Mouse (Mus musculus) heart, embryonic 12.5 days (tissue): ENCODE data around the gene Crisp1. TPM values are rescaled to one million over a fixed set of nuclear protein-coding genes. Genes with fewer than 3 reads are reported as not detected.

Experiments
- ATAC-seq: fragments of 200-750 bp; cut with Nextera tagmentation; 2 replicates; pipeline ENCODE4 v1.8.0; 2017; ENCODE audit warnings: moderate TSS enrichment, moderate library complexity; ENCODE audit not compliant: insufficient number of reproducible peaks, low FRiP score
- H3K27ac ChIP-seq: fragments of 300-500 bp; sonication (generic); 2 replicates; pipeline ENCODE4 v1.5.1; 2016; ENCODE audit warnings: mild to moderate bottlenecking, moderate library complexity; ENCODE audit not compliant: poor library complexity, severe bottlenecking
- H3K27me3 ChIP-seq: fragments of 300-500 bp; sonication (generic); replicated peaks from 2 replicates; pipeline ENCODE4 v1.6.1; 2016; ENCODE audit warnings: mild to moderate bottlenecking, moderate library complexity
- H3K36me3 ChIP-seq: fragments of 300-500 bp; sonication (generic); 2 replicates; pipeline ENCODE4 v1.6.1; 2016; ENCODE audit warnings: mild to moderate bottlenecking, moderate library complexity
- H3K4me1 ChIP-seq: fragments of 300-500 bp; sonication (generic); replicated peaks from 2 replicates; pipeline ENCODE4 v1.6.1; 2016; ENCODE audit warnings: mild to moderate bottlenecking
- H3K4me2 ChIP-seq: fragments of 300-500 bp; sonication (generic); 2 replicates; pipeline ENCODE4 v1.6.1; 2016; ENCODE audit warnings: mild to moderate bottlenecking, moderate library complexity
- H3K4me3 ChIP-seq: fragments of 300-500 bp; sonication (generic); 2 replicates; pipeline ENCODE4 v1.5.1; 2016; ENCODE audit warnings: mild to moderate bottlenecking
- H3K9ac ChIP-seq: fragments of 300-500 bp; sonication (generic); 2 replicates; pipeline ENCODE4 v1.6.1; 2016; ENCODE audit warnings: mild to moderate bottlenecking, moderate library complexity
- H3K9me3 ChIP-seq: fragments of 300-500 bp; sonication (generic); replicated peaks from 2 replicates; pipeline ENCODE4 v1.6.1; 2016; ENCODE audit warnings: mild to moderate bottlenecking, moderate library complexity
- WGBS: fragments of 180-500 bp; shearing (Covaris S2); methylation state at CpG from one replicate; pipeline ENCODE4 v1.1.7; 2016; 5-methylcytosine and 5-hydroxymethylcytosine counted together
- polyA plus RNA-seq: library from polyadenylated mRNA; unstranded; fragments of >200 nt; fragmentation: Nextera tagmentation; extraction: Ambion mirVana; gene quantifications from 2 replicates; pipeline ENCODE4 v1.2.1, GENCODE M21; 2016

Crisp1 gene
- not detected in 2 replicates for polyA plus RNA-seq

DNA sequence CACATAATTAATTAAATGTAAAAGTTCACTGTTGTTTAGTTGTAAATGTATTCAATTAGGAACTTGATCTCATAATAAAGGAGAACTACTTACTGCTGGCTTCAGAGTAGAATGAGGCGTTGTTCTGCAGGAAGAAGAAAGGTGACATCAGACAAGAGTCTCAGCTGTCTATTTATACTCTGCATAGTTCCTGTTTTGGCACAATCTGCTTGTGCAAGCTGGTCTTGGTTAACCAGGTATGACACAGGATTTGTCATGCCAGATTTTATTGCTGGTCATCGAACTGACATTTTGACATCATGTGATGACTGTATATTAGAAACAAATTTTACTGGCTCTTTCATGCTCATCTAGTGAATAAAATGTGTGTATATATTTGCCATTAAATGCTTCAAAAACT, at the start of gene Crisp1:
Gene Crisp1, minus strand, starts transcription at position 146 of the 400 bp plus-strand sequence.
- no peak for ATAC-seq
- no peak within 1 kb of the TSS for H3K4me3 ChIP-seq
- H3K36me3 ChIP-seq, result no peaks in the 10 kb centered on the region
- H3K27ac ChIP-seq, result no peak within 1 kb of the TSS
- no peak within 1 kb of the TSS for H3K9ac ChIP-seq
- WGBS, result 76% methylated on average over 2 of the region's 2 CpGs
- H3K27me3 ChIP-seq, result no peaks in the 10 kb centered on the region
- no peaks in the 10 kb centered on the region for H3K9me3 ChIP-seq
- H3K4me1 ChIP-seq, result no peaks in the 10 kb centered on the region
- no peak within 1 kb of the TSS for H3K4me2 ChIP-seq

DNA sequence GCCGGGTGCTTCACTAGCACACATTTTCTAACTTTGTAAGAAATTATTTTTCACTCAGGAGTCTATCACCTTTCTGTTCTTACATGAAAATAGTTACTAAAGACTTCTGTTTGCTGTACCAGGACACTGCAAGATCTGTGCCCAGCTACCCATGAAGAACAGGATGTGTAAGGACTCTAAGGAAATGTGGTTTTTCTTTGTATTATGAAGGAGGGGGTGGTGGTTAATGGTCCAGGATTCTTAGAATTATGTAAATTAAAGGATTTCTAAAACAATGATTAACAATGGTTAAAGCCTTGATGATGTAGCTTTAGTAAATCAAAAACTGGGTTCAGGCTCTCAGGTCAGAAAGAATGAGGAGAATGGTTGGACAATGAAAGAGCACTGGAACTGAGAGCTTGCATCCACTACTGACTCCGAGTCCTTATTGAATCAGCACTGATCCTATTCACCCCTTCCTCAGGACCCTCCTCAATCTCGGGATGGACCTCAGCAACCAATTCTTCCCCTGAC, 23.5 kb upstream of the Crisp1 start:
- Histone ChIP-seq H3K36me3 (no peaks in the 10 kb centered on the region), H3K9me3 (no peaks in the 10 kb centered on the region), H3K4me2 (no peak overlapping the region), H3K4me3 (no peak overlapping the region), H3K27ac (no peak overlapping the region), H3K4me1 (no peaks in the 10 kb centered on the region), H3K27me3 (no peaks in the 10 kb centered on the region), H3K9ac (no peak overlapping the region)
- 60% methylated on average over 3 of the region's 3 CpGs for WGBS
- no peak for ATAC-seq

DNA sequence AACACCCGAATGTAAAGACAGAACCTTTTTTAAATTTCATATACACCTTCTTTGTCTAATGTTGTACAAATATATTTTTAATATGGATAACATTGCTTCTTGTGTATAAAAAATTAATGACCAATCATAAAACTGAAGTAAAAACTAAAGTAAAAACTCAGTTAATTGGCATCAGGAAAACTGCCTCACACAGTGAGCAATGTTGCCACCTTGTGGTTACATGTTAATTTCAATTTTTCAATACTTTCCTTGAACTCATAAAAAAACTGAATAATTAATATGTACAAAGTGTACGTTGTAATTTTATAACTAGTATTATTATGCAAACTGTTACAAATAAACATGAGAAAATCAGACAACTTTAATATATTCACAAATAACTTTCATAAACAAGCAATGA, 33.6 kb downstream of the Crisp1 start:
- Histone ChIP-seq H3K27ac (no peak overlapping the region), H3K27me3 (no peaks in the 10 kb centered on the region), H3K4me1 (no peaks in the 10 kb centered on the region), H3K4me2 (no peak overlapping the region), H3K9ac (no peak overlapping the region), H3K9me3 (no peaks in the 10 kb centered on the region), H3K36me3 (no peaks in the 10 kb centered on the region), H3K4me3 (no peak overlapping the region)
- ATAC-seq, result no peak
- WGBS, result 66% methylated on average over 2 of the region's 2 CpGs

DNA sequence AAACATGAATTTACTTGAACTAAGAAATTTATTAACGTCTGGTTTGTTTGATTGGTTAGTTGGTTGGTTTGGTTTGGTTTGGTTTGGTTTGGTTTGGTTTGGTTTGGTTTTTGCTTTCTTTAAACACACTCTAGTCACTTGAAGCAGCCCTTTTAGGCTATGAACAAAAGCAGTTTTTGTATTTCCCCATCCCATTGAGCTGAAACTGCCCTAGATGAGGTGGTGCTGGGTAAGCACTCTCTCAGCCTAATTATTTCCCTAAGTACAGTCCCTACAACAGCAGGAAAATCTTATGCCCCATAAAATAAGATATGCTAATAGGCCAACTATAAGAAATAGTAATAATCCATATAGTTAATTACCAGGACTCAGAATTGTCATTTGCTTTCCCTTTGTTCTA, 43.5 kb downstream of the Crisp1 start:
- no peaks in the 10 kb centered on the region for H3K9me3 ChIP-seq
- H3K4me1 ChIP-seq, result no peaks in the 10 kb centered on the region
- H3K27me3 ChIP-seq, result no peaks in the 10 kb centered on the region
- no peak overlapping the region for H3K4me3 ChIP-seq
- H3K9ac ChIP-seq, result no peak overlapping the region
- no peak for ATAC-seq
- 57% methylated on average over 1 of the region's 1 CpGs for WGBS
- H3K4me2 ChIP-seq, result no peak overlapping the region
- no peak overlapping the region for H3K27ac ChIP-seq
- H3K36me3 ChIP-seq, result no peaks in the 10 kb centered on the region

DNA sequence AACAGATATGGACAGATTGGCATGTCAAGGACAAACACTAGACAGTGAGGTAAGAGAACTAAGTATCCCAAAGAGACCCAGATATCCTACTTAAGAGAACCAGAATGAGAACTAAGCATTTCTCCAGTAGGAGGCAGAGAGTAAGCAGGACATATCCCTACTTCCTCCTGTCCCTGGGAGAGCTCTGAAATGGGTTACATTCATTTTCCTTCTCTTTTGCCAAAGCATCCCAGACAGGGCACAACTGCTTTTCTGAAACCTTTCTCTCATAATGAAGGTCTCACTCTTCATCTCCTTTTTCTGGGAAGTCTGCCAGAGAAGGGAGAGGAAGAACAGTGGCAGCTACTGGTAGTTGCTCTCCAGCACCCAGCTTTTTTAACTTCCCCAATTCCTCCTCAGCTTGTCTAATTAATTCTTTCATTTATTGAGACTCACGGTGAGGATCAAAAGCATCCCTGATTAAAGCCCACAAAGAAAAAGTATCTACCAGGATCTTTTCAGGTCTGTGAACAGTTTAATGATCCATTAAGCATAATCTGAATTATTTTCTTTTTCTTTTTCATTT, 44.0 kb downstream of the Crisp1 start:
- WGBS, result 74% methylated on average over 1 of the region's 1 CpGs
- no peaks in the 10 kb centered on the region for H3K27me3 ChIP-seq
- H3K4me2 ChIP-seq, result no peak overlapping the region
- ATAC-seq, result no peak
- no peak overlapping the region for H3K9ac ChIP-seq
- no peak overlapping the region for H3K4me3 ChIP-seq
- H3K36me3 ChIP-seq, result no peaks in the 10 kb centered on the region
- H3K4me1 ChIP-seq, result no peaks in the 10 kb centered on the region
- H3K9me3 ChIP-seq, result no peaks in the 10 kb centered on the region
- no peak overlapping the region for H3K27ac ChIP-seq

DNA sequence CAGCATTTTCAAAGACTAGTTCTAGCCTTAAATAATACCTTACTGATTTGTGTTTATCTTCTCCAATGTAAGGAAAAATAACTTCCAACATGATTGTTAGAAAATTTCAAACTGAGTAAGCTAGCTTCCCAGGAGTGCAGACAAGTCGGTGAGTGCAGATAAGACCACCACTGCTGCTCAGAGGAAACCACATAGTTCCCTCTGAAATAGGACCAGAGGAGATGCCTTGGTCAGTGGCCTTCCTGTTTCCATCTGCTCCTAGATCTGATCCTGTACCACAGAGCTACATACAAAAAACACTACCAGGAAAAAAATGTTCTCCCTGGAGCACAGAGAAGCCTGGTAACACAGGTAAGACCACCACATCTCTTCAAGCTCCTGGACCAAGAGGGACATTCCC, 66.5 kb downstream of the Crisp1 start:
- no peaks in the 10 kb centered on the region for H3K9me3 ChIP-seq
- no peak overlapping the region for H3K4me3 ChIP-seq
- H3K27me3 ChIP-seq, result no peaks in the 10 kb centered on the region
- no peaks in the 10 kb centered on the region for H3K36me3 ChIP-seq
- H3K9ac ChIP-seq, result no peak overlapping the region
- no peak overlapping the region for H3K4me2 ChIP-seq
- 53% methylated on average over 1 of the region's 1 CpGs for WGBS
- no peak for ATAC-seq
- H3K4me1 ChIP-seq, result no peaks in the 10 kb centered on the region
- H3K27ac ChIP-seq, result no peak overlapping the region

Other genes with a start within 250 kb of the Crisp1 start
- gene AC192777.2, start 223.8 kb downstream of the Crisp1 start, polyA plus RNA-seq, result not detected in 2 replicates
- not detected in 2 replicates for gene Pgk2, start 110.6 kb downstream of the Crisp1 start, polyA plus RNA-seq
- gene Crisp3, start 76.9 kb downstream of the Crisp1 start, polyA plus RNA-seq, result not detected in 2 replicates
- not detected in 2 replicates for gene Esp8, start 200.8 kb upstream of the Crisp1 start, polyA plus RNA-seq
- not detected in 2 replicates for gene Esp6, start 242.3 kb upstream of the Crisp1 start, polyA plus RNA-seq